Mouse (Mus musculus): ENCODE measurements at regions not wholly inside any gene's neighbourhood (a gene's known extent, or its start where the extent isn't known, plus 50 kb on each side); places are given as distances from the start of the nearest gene placed in this dataset.

- 67% methylated on average over 8 of the region's 8 CpGs for WGBS
- no peak overlapping the region for H3K4me3 ChIP-seq (ENCODE audit: low read length)
- H3K36me3 ChIP-seq (ENCODE audit: control insufficient read depth, insufficient read depth, low read length), result no peaks in the 10 kb centered on the region
- H3K4me1 ChIP-seq (ENCODE audit: control insufficient read depth, insufficient read depth, low read depth, low read length), result no peaks in the 10 kb centered on the region
- no peaks in the 10 kb centered on the region for H3K9me3 ChIP-seq (ENCODE audit: control insufficient read depth, low read length)
- H3K4me2 ChIP-seq (ENCODE audit: low read length), result no peak overlapping the region
- H3K9ac ChIP-seq (ENCODE audit: low read depth, low read length), result no peak overlapping the region
- H3K27me3 ChIP-seq (replicated peaks; ENCODE audit: control insufficient read depth, insufficient read depth, low read length), result no peaks in the 10 kb centered on the region
- H3K27ac ChIP-seq (ENCODE audit: low read depth, low read length), result no peak overlapping the region
- no peak for ATAC-seq
These were observed 319.6 kb upstream of the Rnf32 start for GRCm38 (mm10) chr5:28876199-28876598.

GRCm38 (mm10) chr5:28873600-28874265 is 322.1 kb upstream of the Rnf32 start:
- Histone ChIP-seq H3K4me1 (ENCODE audit: control insufficient read depth, insufficient read depth, low read depth, low read length) (no peaks in the 10 kb centered on the region), H3K9ac (ENCODE audit: low read depth, low read length) (no peak overlapping the region), H3K27me3 (replicated peaks; ENCODE audit: control insufficient read depth, insufficient read depth, low read length) (no peaks in the 10 kb centered on the region), H3K4me3 (ENCODE audit: low read length) (no peak overlapping the region), H3K27ac (ENCODE audit: low read depth, low read length) (no peak overlapping the region), H3K9me3 (ENCODE audit: control insufficient read depth, low read length) (no peaks in the 10 kb centered on the region), H3K4me2 (ENCODE audit: low read length) (no peak overlapping the region), H3K36me3 (ENCODE audit: control insufficient read depth, insufficient read depth, low read length) (no peaks in the 10 kb centered on the region)
- no peak for ATAC-seq
- 93% methylated on average over 3 of the region's 3 CpGs for WGBS

- peak; percentile 93 for ATAC-seq
- peak overlapping the region; percentile 60 for H3K27ac ChIP-seq (ENCODE audit: low read depth, low read length)
These were observed 336.0 kb upstream of the Rnf32 start for GRCm38 (mm10) chr5:28859604-28860371.

GRCm38 (mm10) chr5:28838141-28838925 is 357.5 kb upstream of the Rnf32 start:
- H3K4me3 ChIP-seq (ENCODE audit: low read length), result no peak overlapping the region

More at GRCm38 (mm10) chr5:28859604-28860371, 336.0 kb upstream of the Rnf32 start:
- Histone ChIP-seq H3K4me2 (ENCODE audit: low read length) (no peak overlapping the region), H3K36me3 (ENCODE audit: control insufficient read depth, insufficient read depth, low read length) (no peaks in the 10 kb centered on the region), H3K4me3 (ENCODE audit: low read length) (no peak overlapping the region), H3K9ac (ENCODE audit: low read depth, low read length) (no peak overlapping the region), H3K4me1 (ENCODE audit: control insufficient read depth, insufficient read depth, low read depth, low read length) (peaks cover 12% of the 10 kb centered on the region), H3K9me3 (ENCODE audit: control insufficient read depth, low read length) (no peaks in the 10 kb centered on the region), H3K27me3 (replicated peaks; ENCODE audit: control insufficient read depth, insufficient read depth, low read length) (no peaks in the 10 kb centered on the region)
- 43% methylated on average over 9 of the region's 9 CpGs for WGBS

GRCm38 (mm10) chr5:28819091-28819490 is 352.0 kb upstream of the Shh start:
- Histone ChIP-seq H3K9me3 (ENCODE audit: control insufficient read depth, low read length) (no peaks in the 10 kb centered on the region), H3K4me1 (ENCODE audit: control insufficient read depth, insufficient read depth, low read depth, low read length) (no peaks in the 10 kb centered on the region), H3K4me3 (ENCODE audit: low read length) (no peak overlapping the region), H3K27me3 (replicated peaks; ENCODE audit: control insufficient read depth, insufficient read depth, low read length) (no peaks in the 10 kb centered on the region), H3K36me3 (ENCODE audit: control insufficient read depth, insufficient read depth, low read length) (no peaks in the 10 kb centered on the region), H3K9ac (ENCODE audit: low read depth, low read length) (no peak overlapping the region), H3K27ac (ENCODE audit: low read depth, low read length) (no peak overlapping the region), H3K4me2 (ENCODE audit: low read length) (no peak overlapping the region)
- WGBS, result 91% methylated on average over 5 of the region's 5 CpGs
- no peak for ATAC-seq

More at GRCm38 (mm10) chr5:28838141-28838925, 357.5 kb upstream of the Rnf32 start:
- H3K4me1 ChIP-seq (ENCODE audit: control insufficient read depth, insufficient read depth, low read depth, low read length), result no peaks in the 10 kb centered on the region
- H3K27me3 ChIP-seq (replicated peaks; ENCODE audit: control insufficient read depth, insufficient read depth, low read length), result no peaks in the 10 kb centered on the region
- H3K4me2 ChIP-seq (ENCODE audit: low read length), result no peak overlapping the region
- no peak overlapping the region for H3K27ac ChIP-seq (ENCODE audit: low read depth, low read length)
- no peak overlapping the region for H3K9ac ChIP-seq (ENCODE audit: low read depth, low read length)
- no peaks in the 10 kb centered on the region for H3K36me3 ChIP-seq (ENCODE audit: control insufficient read depth, insufficient read depth, low read length)
- WGBS, result 73% methylated on average over 12 of the region's 12 CpGs
- no peaks in the 10 kb centered on the region for H3K9me3 ChIP-seq (ENCODE audit: control insufficient read depth, low read length)
- ATAC-seq, result no peak

- H3K4me3 ChIP-seq (ENCODE audit: low read length), result no peak overlapping the region
- H3K4me2 ChIP-seq (ENCODE audit: low read length), result no peak overlapping the region
- H3K36me3 ChIP-seq (ENCODE audit: control insufficient read depth, insufficient read depth, low read length), result no peaks in the 10 kb centered on the region
- no peaks in the 10 kb centered on the region; the same call in 1 of the 2 replicates for H3K4me1 ChIP-seq (ENCODE audit: control insufficient read depth, insufficient read depth, low read depth, low read length)
- no peaks in the 10 kb centered on the region for H3K27me3 ChIP-seq (replicated peaks; ENCODE audit: control insufficient read depth, insufficient read depth, low read length)
- ATAC-seq, result no peak
- H3K27ac ChIP-seq (ENCODE audit: low read depth, low read length), result no peak overlapping the region
- WGBS, result 61% methylated on average over 5 of the region's 5 CpGs
- H3K9ac ChIP-seq (ENCODE audit: low read depth, low read length), result no peak overlapping the region
- no peaks in the 10 kb centered on the region for H3K9me3 ChIP-seq (ENCODE audit: control insufficient read depth, low read length)
These were observed 340.9 kb upstream of the Shh start for GRCm38 (mm10) chr5:28807950-28808349.

- Histone ChIP-seq H3K27ac (ENCODE audit: low read depth, low read length) (no peak overlapping the region), H3K9me3 (ENCODE audit: control insufficient read depth, low read length) (no peaks in the 10 kb centered on the region), H3K27me3 (replicated peaks; ENCODE audit: control insufficient read depth, insufficient read depth, low read length) (no peaks in the 10 kb centered on the region), H3K9ac (ENCODE audit: low read depth, low read length) (no peak overlapping the region), H3K4me1 (ENCODE audit: control insufficient read depth, insufficient read depth, low read depth, low read length) (no peaks in the 10 kb centered on the region), H3K36me3 (ENCODE audit: control insufficient read depth, insufficient read depth, low read length) (no peaks in the 10 kb centered on the region), H3K4me3 (ENCODE audit: low read length) (no peak overlapping the region), H3K4me2 (ENCODE audit: low read length) (no peak overlapping the region)
- ATAC-seq, result no peak
- WGBS, result 96% methylated on average over 2 of the region's 2 CpGs
These were observed 332.4 kb upstream of the Shh start for GRCm38 (mm10) chr5:28799464-28799863.

- no peak overlapping the region for H3K27ac ChIP-seq (ENCODE audit: low read depth, low read length)
- 94% methylated on average over 1 of the region's 1 CpGs for WGBS
- H3K27me3 ChIP-seq (replicated peaks; ENCODE audit: control insufficient read depth, insufficient read depth, low read length), result no peaks in the 10 kb centered on the region
- ATAC-seq, result no peak
- no peak overlapping the region for H3K9ac ChIP-seq (ENCODE audit: low read depth, low read length)
- no peaks in the 10 kb centered on the region for H3K9me3 ChIP-seq (ENCODE audit: control insufficient read depth, low read length)
- no peak overlapping the region for H3K4me3 ChIP-seq (ENCODE audit: low read length)
- no peak overlapping the region for H3K4me2 ChIP-seq (ENCODE audit: low read length)
- H3K36me3 ChIP-seq (ENCODE audit: control insufficient read depth, insufficient read depth, low read length), result no peaks in the 10 kb centered on the region
- no peaks in the 10 kb centered on the region for H3K4me1 ChIP-seq (ENCODE audit: control insufficient read depth, insufficient read depth, low read depth, low read length)
These were observed 331.3 kb upstream of the Shh start for GRCm38 (mm10) chr5:28798361-28798760.

Measured in hindbrain, embryonic 16.5 days (tissue).